Mouse (Mus musculus): ENCODE measurements around the gene 5730455P16Rik.

- TF ChIP-seq POLR2A (IDR thresholded peaks at IDR 0.05; ENCODE audit: insufficient read depth, low read length), result no peak
- TF ChIP-seq CTCF (IDR thresholded peaks at IDR 0.05; ENCODE audit: low read depth, low read length), result no peak
- TF ChIP-seq EP300 (IDR thresholded peaks at IDR 0.05; ENCODE audit: insufficient read depth, low read depth, low read length), result no peak
These were observed 43.7 kb upstream of the 5730455P16Rik start for GRCm38 (mm10) chr11:80421421-80422047.
